Comparison of ENCODE assay signal across 22 mouse cellular contexts in the genomic region with DNA sequence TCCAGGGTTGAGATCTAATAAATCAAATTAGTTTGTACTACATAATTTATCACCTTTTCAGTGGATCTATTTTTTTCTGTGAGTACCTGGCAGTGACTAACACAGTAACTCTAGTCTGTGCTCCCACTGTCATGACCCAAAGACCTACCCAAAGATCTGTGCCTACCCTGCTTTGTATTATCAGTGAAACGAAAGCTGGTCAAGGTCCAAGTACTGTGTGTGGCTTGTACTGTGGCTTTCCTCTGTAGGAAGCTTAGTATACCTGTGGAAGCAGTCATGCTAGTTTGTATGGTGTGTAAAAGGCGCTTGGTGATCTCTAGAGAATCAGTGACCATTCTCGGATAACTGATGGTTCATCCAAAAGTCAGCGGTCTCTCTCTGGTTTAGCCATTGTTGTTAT. TPM values are rescaled to one million over a fixed set of nuclear protein-coding genes. Genes with fewer than 3 reads are reported as not detected.
A peak's percentile ranks its signal among the peaks of the same experiment; 100 is the strongest.
DNase-seq lines count a peak whose midpoint lies in the region; ATAC-seq and TF ChIP-seq lines count a peak whose summit lies in the region.
"Had no signal": no experiment of that assay in that cellular context is flagged by ENCODE, and none has a peak within 500 bp of the region (broad histone marks: within the 10 kb centered on the region; RNA-seq: fewer than 3 reads in every experiment).

No protein-coding gene starts in this region.

- no peak overlapping the region for H3K4me3 ChIP-seq in intestine, embryonic 15.5 days (replicated peaks)
- no peak overlapping the region for H3K4me3 ChIP-seq in intestine, embryonic 16.5 days (ENCODE audit: low read length)
- H3K4me3 ChIP-seq in intestine, postnatal 0 days (ENCODE audit: low read depth, low read length) = no peak overlapping the region
- no peak overlapping the region for H3K4me3 ChIP-seq in stomach, postnatal 0 days (ENCODE audit: low read depth, low read length)
- H3K4me3 ChIP-seq in lung, adult 2 months (replicated peaks; ENCODE audit: extremely low read depth, low read depth, low read length) = no peak overlapping the region

- H3K9me3 ChIP-seq in intestine, embryonic 15.5 days = no peaks in the 10 kb centered on the region
- H3K9me3 ChIP-seq in intestine, embryonic 16.5 days (ENCODE audit: control insufficient read depth, low read length) = no peaks in the 10 kb centered on the region
- no peaks in the 10 kb centered on the region for H3K9me3 ChIP-seq in intestine, postnatal 0 days (ENCODE audit: control insufficient read depth)
- H3K9me3 ChIP-seq in stomach, postnatal 0 days (ENCODE audit: control insufficient read depth, low read length) = no peaks in the 10 kb centered on the region
- H3K9me3 ChIP-seq: G1E had no signal

- DNase-seq in stomach, postnatal 0 days (ENCODE audit: low spot score) = no peak
- DNase-seq in lung, adult 2 months = no peak
- no peak for DNase-seq in thymus, postnatal 4 days
- no peak for DNase-seq in spleen, postnatal 36 days (ENCODE audit: low spot score in 2 of 2)
- DNase-seq: adrenal gland, adult 2 months; adrenal gland, adult 8-10 months; adrenal gland, postnatal 10 days; adrenal gland, postnatal 14 days; adrenal gland, postnatal 25 days; adrenal gland, postnatal 36 days; B cell, adult 2 months; cerebellum, adult 11 months; cerebellum, adult 11-12 months; cerebellum, adult 18-20 months had no signal

- TF ChIP-seq EP300 in stomach, postnatal 0 days (optimal IDR thresholded peaks at IDR 0.05) = no peak

- no peaks in the 10 kb centered on the region for H3K4me1 ChIP-seq in intestine, embryonic 15.5 days (replicated peaks)
- H3K4me1 ChIP-seq in intestine, embryonic 16.5 days (ENCODE audit: control insufficient read depth, insufficient read depth, low read length) = no peaks in the 10 kb centered on the region
- no peaks in the 10 kb centered on the region for H3K4me1 ChIP-seq in intestine, postnatal 0 days (replicated peaks; ENCODE audit: control insufficient read depth, insufficient read depth, low read length)
- no peaks in the 10 kb centered on the region for H3K4me1 ChIP-seq in stomach, postnatal 0 days (replicated peaks; ENCODE audit: control insufficient read depth, insufficient read depth)
- no peaks in the 10 kb centered on the region for H3K4me1 ChIP-seq in lung, adult 2 months (ENCODE audit: control insufficient read depth, insufficient read depth, low read length)

- no peak overlapping the region for H3K9ac ChIP-seq in intestine, embryonic 15.5 days
- no peak overlapping the region for H3K9ac ChIP-seq in intestine, embryonic 16.5 days (ENCODE audit: low read depth, low read length)
- no peak overlapping the region for H3K9ac ChIP-seq in intestine, postnatal 0 days (ENCODE audit: low read depth, low read length)
- H3K9ac ChIP-seq in stomach, postnatal 0 days (ENCODE audit: low read length) = no peak overlapping the region

- H3K27me3 ChIP-seq in intestine, embryonic 15.5 days (replicated peaks) = no peaks in the 10 kb centered on the region
- no peaks in the 10 kb centered on the region for H3K27me3 ChIP-seq in intestine, embryonic 16.5 days (replicated peaks; ENCODE audit: control insufficient read depth, insufficient read depth, low read length)
- no peaks in the 10 kb centered on the region for H3K27me3 ChIP-seq in intestine, postnatal 0 days (replicated peaks; ENCODE audit: control insufficient read depth, insufficient read depth, low read length)
- H3K27me3 ChIP-seq in stomach, postnatal 0 days (ENCODE audit: control insufficient read depth, insufficient read depth, low read length) = no peaks in the 10 kb centered on the region
- H3K27me3 ChIP-seq: CH12.LX, Patski had no signal

- WGBS in intestine, embryonic 15.5 days = 92% methylated on average over 4 of the region's 4 CpGs
- 86% methylated on average over 4 of the region's 4 CpGs for whole genome bisulfite sequencing in intestine, embryonic 16.5 days
- 74% methylated on average over 4 of the region's 4 CpGs for WGBS in intestine, postnatal 0 days
- 80% methylated on average over 4 of the region's 4 CpGs for WGBS in stomach, postnatal 0 days
- 92% methylated on average over 4 of the region's 4 CpGs for WGBS in lung, adult 2 months

- no peak overlapping the region for H3K4me2 ChIP-seq in intestine, embryonic 15.5 days (replicated peaks)
- no peak overlapping the region for H3K4me2 ChIP-seq in intestine, embryonic 16.5 days (ENCODE audit: low read depth, low read length)
- no peak overlapping the region for H3K4me2 ChIP-seq in intestine, postnatal 0 days (replicated peaks; ENCODE audit: low read depth)
- H3K4me2 ChIP-seq in stomach, postnatal 0 days (replicated peaks; ENCODE audit: low read depth) = no peak overlapping the region

- no peaks in the 10 kb centered on the region for H3K36me3 ChIP-seq in intestine, embryonic 15.5 days
- no peaks in the 10 kb centered on the region for H3K36me3 ChIP-seq in intestine, embryonic 16.5 days (ENCODE audit: control insufficient read depth, insufficient read depth, low read length)
- H3K36me3 ChIP-seq in intestine, postnatal 0 days (ENCODE audit: control insufficient read depth, insufficient read depth) = no peaks in the 10 kb centered on the region
- H3K36me3 ChIP-seq in stomach, postnatal 0 days (ENCODE audit: control insufficient read depth, insufficient read depth, low read length) = no peaks in the 10 kb centered on the region
- H3K36me3 ChIP-seq: G1E had no signal

- TF ChIP-seq POLR2A in lung, adult 2 months (IDR thresholded peaks at IDR 0.05; ENCODE audit: borderline replicate concordance, extremely low read depth, low read depth, low read length) = no peak

- no peak for TF ChIP-seq CTCF in intestine, postnatal 0 days (IDR thresholded peaks at IDR 0.05; ENCODE audit: low read depth)
- TF ChIP-seq CTCF in stomach, postnatal 0 days (IDR thresholded peaks at IDR 0.05; ENCODE audit: low read depth) = no peak
- no peak for TF ChIP-seq CTCF in lung, adult 2 months (IDR thresholded peaks at IDR 0.05; ENCODE audit: insufficient read depth, low read length)

- no peak overlapping the region for H3K27ac ChIP-seq in intestine, embryonic 15.5 days
- H3K27ac ChIP-seq in intestine, embryonic 16.5 days (ENCODE audit: low read length) = no peak overlapping the region
- H3K27ac ChIP-seq in intestine, postnatal 0 days (ENCODE audit: low read depth, low read length) = no peak overlapping the region
- no peak overlapping the region for H3K27ac ChIP-seq in stomach, postnatal 0 days (replicated peaks)

- peak; percentile 53; the same call in 1 of the 2 replicates for ATAC-seq in intestine, embryonic 15.5 days
- peak; percentile 68 for ATAC-seq in intestine, embryonic 16.5 days
- ATAC-seq in intestine, postnatal 0 days = peak; percentile 43
- ATAC-seq in stomach, postnatal 0 days (ENCODE audit: low FRiP score, low TSS enrichment) = peak; percentile 61; the same call in 1 of the 2 replicates
- no peak for ATAC-seq in CD4-positive, CD25-positive, alpha-beta regulatory T cell, adult 4 months
- ATAC-seq: activated CD4-positive, CD25-positive, alpha-beta regulatory T cell, adult 4 months; Patski had no signal

RNA-seq across cellular contexts. Expression of a gene that starts 57.4 kb away (rescaled TPM):
- polyA plus RNA-seq in intestine, embryonic 15.5 days (2015; fragmentation: Nextera tagmentation; extraction: Ambion mirVana) = 11.2 and 12.8 TPM in 2 replicates
- 10.7 and 10.9 TPM in 2 replicates for polyA plus RNA-seq in intestine, embryonic 16.5 days (2015; fragmentation: Nextera tagmentation; extraction: Ambion mirVana)
- 5.7 and 6.4 TPM in 2 replicates for polyA plus RNA-seq in intestine, postnatal 0 days (2015; fragmentation: Nextera tagmentation; extraction: Ambion mirVana)
- polyA plus RNA-seq in stomach, postnatal 0 days (2015; fragmentation: Nextera tagmentation; extraction: Ambion mirVana) = 6.1 and 6.6 TPM in 2 replicates
- polyA plus RNA-seq in lung, adult 2 months (2012; rRNA removed) = 1.0 and 1.6 TPM in 2 replicates
- 1 to 10 TPM; 6.1 to 6.5 TPM for polyA plus RNA-seq in CD4-positive, CD25-positive, alpha-beta regulatory T cell, adult 4 months (2017; shearing (Covaris generic))
